Mouse (Mus musculus) liver, postnatal 0 days (tissue): ENCODE data around the gene Tmc3. TPM values are rescaled to one million over a fixed set of nuclear protein-coding genes. Genes with fewer than 3 reads are reported as not detected.
A peak's percentile ranks its signal among the peaks of the same experiment; 100 is the strongest.

Source experiments
- ATAC-seq: fragments of 200-750 bp; cut with Nextera tagmentation; 2 replicates; pipeline ENCODE4 v1.8.0; 2017; ENCODE audit warnings: mild to moderate bottlenecking, moderate library complexity
- DNase-seq: peaks from one replicate; pipeline ENCODE4 v3.0.0-alpha.2; 2016
- H3K27ac ChIP-seq: fragments of 300-500 bp; sonication (generic); 2 replicates; pipeline ENCODE4 v1.5.1; 2014; ENCODE audit warnings: antibody characterized with exemption, moderate library complexity, mild to moderate bottlenecking, low read depth
- H3K27me3 ChIP-seq: fragments of 300-500 bp; sonication (generic); 2 replicates; pipeline ENCODE4 v1.6.1; 2014; ENCODE audit warnings: low read length, control low read depth, mixed read lengths; ENCODE audit not compliant: insufficient read depth
- H3K36me3 ChIP-seq: fragments of 300-500 bp; sonication (generic); replicated peaks from 2 replicates; pipeline ENCODE4 v1.6.1; 2014; ENCODE audit warnings: mild to moderate bottlenecking, control low read depth, low read length, moderate library complexity, mixed read lengths; ENCODE audit not compliant: insufficient read depth
- H3K4me1 ChIP-seq: fragments of 300-500 bp; sonication (generic); 2 replicates; pipeline ENCODE4 v1.6.1; 2014; ENCODE audit warnings: antibody characterized with exemption, mild to moderate bottlenecking, control low read depth; ENCODE audit not compliant: insufficient read depth
- H3K4me2 ChIP-seq: fragments of 300-500 bp; sonication (generic); 2 replicates; pipeline ENCODE4 v1.6.1; 2014; ENCODE audit warnings: low read depth, mild to moderate bottlenecking, low read length, moderate library complexity, mixed read lengths
- H3K4me3 ChIP-seq: fragments of 300-500 bp; sonication (generic); 2 replicates; pipeline ENCODE4 v1.5.1; 2014; ENCODE audit warnings: low read depth, low read length
- H3K9ac ChIP-seq: fragments of 300-500 bp; sonication (generic); replicated peaks from 2 replicates; pipeline ENCODE4 v1.6.1; 2014; ENCODE audit warnings: mild to moderate bottlenecking, moderate library complexity
- H3K9me3 ChIP-seq: fragments of 300-500 bp; sonication (generic); 2 replicates; pipeline ENCODE4 v1.6.1; 2016; ENCODE audit warnings: mild to moderate bottlenecking, control low read depth, low read length, mixed read lengths
- CTCF ChIP-seq: sonication (generic); IDR thresholded peaks from 2 replicates; pipeline ENCODE4 v1.5.1; 2016; ENCODE audit warnings: antibody characterized with exemption, low read depth
- EP300 ChIP-seq: IDR thresholded peaks from 2 replicates; pipeline ENCODE4 v1.6.1; 2016; ENCODE audit warnings: antibody characterized with exemption, low read depth, mild to moderate bottlenecking
- WGBS: fragments of 180-500 bp; shearing (Covaris S2); extraction: QIAGEN DNeasy Blood & Tissue Kit; methylation state at CpG from one replicate; pipeline ENCODE4 v1.1.7; 2014; ENCODE audit not compliant: insufficient replicate concordance; 5-methylcytosine and 5-hydroxymethylcytosine counted together
- polyA plus RNA-seq: library from polyadenylated mRNA; unstranded; fragments of >200 nt; fragmentation: Nextera tagmentation; extraction: Ambion mirVana; gene quantifications from 2 replicates; pipeline ENCODE4 v1.2.1, GENCODE M21; 2015

Gene Tmc3
- polyA plus RNA-seq, 1 experiment from 2014 or later, result 0.21 TPM

DNA sequence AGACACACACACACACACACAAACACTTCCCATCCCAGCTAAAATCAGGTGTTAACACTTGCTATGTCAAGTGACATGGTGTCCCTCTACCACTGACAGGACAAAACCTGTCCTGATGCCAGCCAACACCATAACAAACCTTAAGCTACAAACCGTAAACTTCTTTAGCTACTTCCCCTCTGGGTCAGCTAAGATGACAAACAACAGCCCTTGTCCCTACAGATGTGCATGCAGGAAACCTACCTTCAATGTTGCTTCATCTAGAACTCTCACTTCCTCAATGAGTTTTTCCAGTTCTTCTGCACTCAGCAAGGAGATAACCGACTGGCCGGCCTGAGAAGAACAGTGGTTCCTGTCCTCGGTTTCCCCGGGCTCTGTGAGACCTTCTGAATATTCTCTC is 65.9 kb downstream of the Tmc3 start:
- Histone ChIP-seq H3K27me3 (no peaks in the 10 kb centered on the region), H3K4me3 (0 out of 2 replicates have a peak overlapping the region, but pooled peaks have one; percentile 13), H3K4me2 (peak overlapping the region; percentile 54), H3K4me1 (peaks cover 33% of the 10 kb centered on the region), H3K27ac (peak overlapping the region; percentile 58), H3K36me3 (peaks cover 25% of the 10 kb centered on the region), H3K9me3 (no peaks in the 10 kb centered on the region), H3K9ac (no peak overlapping the region)
- ATAC-seq (no peak), DNase-seq (no peak)
- TF ChIP-seq CTCF, result no peak
- TF ChIP-seq EP300, result no peak
- 27% methylated on average over 5 of the region's 5 CpGs for WGBS

DNA sequence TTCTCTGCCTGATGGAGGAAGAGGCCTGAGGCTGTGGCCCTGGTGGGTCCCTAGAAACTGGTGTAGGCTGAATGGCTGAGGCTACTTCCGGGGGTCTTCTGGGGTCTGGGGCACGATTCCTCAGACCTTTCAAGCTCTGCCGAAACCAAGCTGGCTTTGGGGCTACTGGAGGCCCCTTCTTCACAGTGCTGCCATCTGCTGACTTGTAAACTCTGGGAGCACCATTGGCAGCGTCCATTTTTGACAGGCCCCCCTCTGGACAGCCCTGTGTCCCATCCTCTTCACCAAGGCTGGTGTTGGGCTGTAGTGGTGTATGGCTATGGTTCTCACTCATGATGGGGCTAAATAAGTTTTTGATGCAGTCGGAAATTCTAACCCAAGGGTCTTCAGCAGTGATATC is 67.8 kb downstream of the Tmc3 start:
- H3K4me3 ChIP-seq, result 0 out of 2 replicates have a peak overlapping the region, but pooled peaks have one; percentile 11
- no peaks in the 10 kb centered on the region for H3K27me3 ChIP-seq
- WGBS, result 62% methylated on average over 5 of the region's 5 CpGs
- H3K9ac ChIP-seq, result no peak overlapping the region
- peaks cover 19% of the 10 kb centered on the region for H3K36me3 ChIP-seq
- no peaks in the 10 kb centered on the region; the same call in 1 of the 2 replicates for H3K9me3 ChIP-seq
- H3K27ac ChIP-seq, result peak overlapping the region; percentile 67
- H3K4me1 ChIP-seq, result peaks cover 38% of the 10 kb centered on the region
- ATAC-seq (no peak), DNase-seq (no peak)
- peak overlapping the region; percentile 54 for H3K4me2 ChIP-seq
- no peak for TF ChIP-seq EP300
- TF ChIP-seq CTCF, result no peak

DNA sequence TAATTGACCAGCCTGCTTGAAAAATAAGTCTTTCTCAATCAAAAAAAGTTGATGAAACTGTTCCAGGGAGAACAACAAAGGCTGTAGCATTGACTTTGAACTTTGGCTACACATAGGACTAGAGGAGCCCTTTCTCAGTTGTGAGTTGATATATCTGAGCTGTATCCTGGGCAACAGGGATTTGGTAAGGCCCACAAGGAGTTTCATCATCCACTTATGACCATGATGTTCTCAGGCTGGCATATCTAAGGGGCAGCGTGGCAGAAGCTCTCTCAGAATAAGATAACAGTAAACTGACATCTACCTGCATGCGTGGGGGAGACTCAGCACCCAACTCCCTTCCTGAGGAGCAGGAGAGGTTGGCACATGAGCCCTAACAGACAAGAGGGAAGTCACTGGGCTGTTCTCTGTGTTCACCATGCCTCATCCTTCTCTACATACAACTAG is 68.9 kb downstream of the Tmc3 start:
- TF ChIP-seq EP300, result peak; percentile 62; the same call in 1 of the 2 replicates
- no peak for TF ChIP-seq CTCF
- H3K36me3 ChIP-seq, result peaks cover 18% of the 10 kb centered on the region
- peaks cover 39% of the 10 kb centered on the region for H3K4me1 ChIP-seq
- peak overlapping the region; percentile 54 for H3K4me2 ChIP-seq
- H3K9ac ChIP-seq, result peak overlapping the region; percentile 40
- peak; percentile 92 for ATAC-seq
- H3K27me3 ChIP-seq, result no peaks in the 10 kb centered on the region
- H3K27ac ChIP-seq, result peak overlapping the region; percentile 67
- no peaks in the 10 kb centered on the region; the same call in 1 of the 2 replicates for H3K9me3 ChIP-seq
- 32% methylated on average over 2 of the region's 2 CpGs for WGBS
- no peak for DNase-seq
- H3K4me3 ChIP-seq, result peak overlapping the region; percentile 48

DNA sequence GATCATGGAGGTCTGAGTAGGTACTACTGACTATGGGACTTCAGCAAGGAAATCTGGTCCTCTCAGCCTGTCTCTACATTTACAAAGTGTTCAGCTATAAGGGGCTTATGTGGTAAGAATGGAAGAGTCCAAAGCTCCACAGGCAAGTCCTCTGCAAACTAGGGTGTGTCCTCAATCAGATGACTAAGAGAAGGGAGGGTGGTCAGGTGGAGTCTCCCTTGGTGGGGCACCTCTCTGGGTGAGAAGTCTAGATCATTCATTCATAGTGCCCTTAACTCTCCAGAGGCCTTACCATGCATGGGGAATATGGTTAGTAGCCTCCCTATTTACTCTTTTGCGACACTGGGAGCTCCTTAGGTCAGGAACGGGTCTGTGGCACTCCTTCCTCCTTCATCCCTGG is 69.5 kb downstream of the Tmc3 start:
- peak overlapping the region; percentile 54 for H3K4me2 ChIP-seq
- no peaks in the 10 kb centered on the region; the same call in 1 of the 2 replicates for H3K9me3 ChIP-seq
- H3K27me3 ChIP-seq, result no peaks in the 10 kb centered on the region
- WGBS, result 24% methylated on average over 2 of the region's 2 CpGs
- H3K4me1 ChIP-seq, result peaks cover 37% of the 10 kb centered on the region
- peak overlapping the region; percentile 40 for H3K9ac ChIP-seq
- DNase-seq, result no peak
- 0 out of 2 replicates have a peak, but pooled peaks have one; percentile 0 for ATAC-seq
- H3K4me3 ChIP-seq, result peak overlapping the region; percentile 48
- peaks cover 13% of the 10 kb centered on the region for H3K36me3 ChIP-seq
- no peak for TF ChIP-seq EP300
- TF ChIP-seq CTCF, result no peak
- peak overlapping the region; percentile 67 for H3K27ac ChIP-seq

DNA sequence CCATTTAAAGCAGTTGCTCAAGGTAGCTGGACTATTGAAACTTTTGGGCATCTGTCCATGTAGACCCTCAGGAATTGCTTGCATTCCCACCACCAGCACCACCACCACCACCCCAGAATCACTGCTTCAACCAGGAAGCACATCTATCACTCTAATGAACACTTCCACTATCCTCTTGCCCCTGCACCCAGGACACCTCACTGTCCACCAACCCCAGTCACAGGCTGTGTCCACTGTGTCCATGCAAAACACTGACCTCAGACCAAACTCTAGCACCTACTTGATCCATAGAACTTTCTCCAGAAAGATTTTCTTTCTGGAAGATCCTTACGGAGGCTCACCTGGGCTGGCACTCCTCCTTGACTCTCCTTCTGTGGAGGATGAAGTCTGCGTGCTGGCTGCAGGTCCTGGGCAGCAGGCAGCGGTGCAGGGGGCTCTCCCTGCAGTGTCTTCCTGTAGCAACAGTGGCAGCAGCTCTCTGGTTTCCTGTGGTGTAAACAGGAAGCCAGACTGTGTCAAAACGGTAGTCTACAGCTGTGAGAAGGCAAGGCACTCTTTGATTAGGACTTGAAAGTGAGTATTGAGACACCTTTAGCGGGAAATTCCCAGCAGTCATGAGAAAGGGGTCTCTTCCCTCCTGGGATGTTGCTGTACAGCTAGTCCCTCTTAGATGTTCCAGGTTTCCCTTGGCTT is 70.4 kb downstream of the Tmc3 start:
- Histone ChIP-seq H3K27ac (peak overlapping the region; percentile 82), H3K4me2 (peak overlapping the region; percentile 54), H3K4me3 (peak overlapping the region; percentile 48), H3K4me1 (peaks cover 34% of the 10 kb centered on the region), H3K27me3 (no peaks in the 10 kb centered on the region), H3K9ac (peak overlapping the region; percentile 40; the same call in 1 of the 2 replicates), H3K9me3 (no peaks in the 10 kb centered on the region; the same call in 1 of the 2 replicates), H3K36me3 (peaks cover 11% of the 10 kb centered on the region)
- ATAC-seq (peak; percentile 37), DNase-seq (peak; percentile 51)
- TF ChIP-seq EP300 (peak; percentile 71; the same call in 1 of the 2 replicates), CTCF (no peak)
- WGBS, result 24% methylated on average over 5 of the region's 5 CpGs

DNA sequence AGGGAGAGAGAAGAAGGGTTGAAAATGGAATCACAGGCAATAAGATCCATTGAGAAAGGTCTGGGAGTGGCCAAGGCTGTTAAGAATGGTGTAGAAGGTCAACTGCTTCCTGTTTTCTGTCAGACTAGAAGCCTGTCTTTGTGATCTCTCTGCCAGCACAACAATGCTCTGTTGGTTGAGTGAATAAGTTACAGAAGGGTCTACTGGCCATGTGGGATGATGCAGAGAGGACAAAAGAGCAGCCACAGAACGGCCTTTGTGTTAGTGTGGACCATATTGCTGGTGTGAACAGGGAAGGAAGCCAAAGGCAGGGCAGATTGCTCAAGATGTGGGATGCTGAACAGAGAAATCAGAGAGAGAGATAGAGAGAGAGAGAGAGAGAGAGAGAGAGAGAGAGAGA is 74.0 kb downstream of the Tmc3 start:
- no peaks in the 10 kb centered on the region; the same call in 1 of the 2 replicates for H3K9me3 ChIP-seq
- DNase-seq (no peak), ATAC-seq (peak; percentile 14; the same call in 1 of the 2 replicates)
- H3K4me3 ChIP-seq, result no peak overlapping the region
- H3K9ac ChIP-seq, result no peak overlapping the region
- no peak for TF ChIP-seq CTCF
- no peak for TF ChIP-seq EP300
- H3K4me2 ChIP-seq, result peak overlapping the region; percentile 23; the same call in 1 of the 2 replicates
- no peaks in the 10 kb centered on the region; the same call in 1 of the 2 replicates for H3K36me3 ChIP-seq
- no peaks in the 10 kb centered on the region for H3K27me3 ChIP-seq
- WGBS, result 58% methylated on average over 1 of the region's 1 CpGs
- H3K4me1 ChIP-seq, result peaks cover 16% of the 10 kb centered on the region
- peak overlapping the region; percentile 88 for H3K27ac ChIP-seq
